In genomic region chr11:75294862-75295261, GRCm38 (mm10) we compare ENCODE assay signal across 20 mouse cellular contexts. TPM values are rescaled to one million over a fixed set of nuclear protein-coding genes. Genes with fewer than 3 reads are reported as not detected.
DNase-seq lines count a peak whose midpoint lies in the region; ATAC-seq lines count a peak whose summit lies in the region.
"Had no signal": no experiment of that assay in that cellular context is flagged by ENCODE, and none has a peak within 500 bp of the region (broad histone marks: within the 10 kb centered on the region; RNA-seq: fewer than 3 reads in every experiment).

No protein-coding gene starts in this region.

- H3K36me3 ChIP-seq in kidney, embryonic 16.5 days (ENCODE audit: insufficient read depth, low read length), result peaks cover 5% of the 10 kb centered on the region; the same call in 1 of the 2 replicates
- H3K36me3 ChIP-seq: midbrain, embryonic 15.5 days had no signal

- H3K4me2 ChIP-seq in kidney, embryonic 16.5 days (replicated peaks; ENCODE audit: low read depth, low read length), result no peak overlapping the region
- H3K4me2 ChIP-seq: liver, embryonic 15.5 days; stomach, embryonic 15.5 days had no signal

- 44% methylated on average over 9 of the region's 9 CpGs for WGBS in kidney, embryonic 16.5 days

- no peak overlapping the region for H3K9ac ChIP-seq in kidney, embryonic 16.5 days (replicated peaks; ENCODE audit: low read length)
- H3K9ac ChIP-seq: liver, embryonic 15.5 days; midbrain, embryonic 15.5 days; neural tube, embryonic 12.5 days; stomach, embryonic 15.5 days had no signal

- H3K4me3 ChIP-seq in kidney, embryonic 16.5 days (ENCODE audit: low read length), result no peak overlapping the region
- H3K4me3 ChIP-seq: liver, embryonic 15.5 days; midbrain, embryonic 15.5 days; neural tube, embryonic 12.5 days; stomach, embryonic 15.5 days had no signal

- H3K4me1 ChIP-seq in kidney, embryonic 16.5 days (ENCODE audit: insufficient read depth, low read length), result peaks cover 23% of the 10 kb centered on the region

- peak; percentile 29; the same call in 1 of the 2 replicates for ATAC-seq in frontal cortex, adult (ENCODE audit: low TSS enrichment)
- no peak; the same call in 1 of the 2 replicates for ATAC-seq in kidney, embryonic 16.5 days (ENCODE audit: low FRiP score, low TSS enrichment)
- ATAC-seq: forebrain, postnatal 0 days; hindbrain, embryonic 16.5 days had no signal

- H3K9me3 ChIP-seq in kidney, embryonic 16.5 days (ENCODE audit: low read length), result no peaks in the 10 kb centered on the region
- H3K9me3 ChIP-seq: liver, embryonic 15.5 days; midbrain, embryonic 15.5 days; neural tube, embryonic 12.5 days; stomach, embryonic 15.5 days had no signal

- H3K27me3 ChIP-seq in kidney, embryonic 16.5 days (ENCODE audit: insufficient read depth, low read length), result peaks cover 26% of the 10 kb centered on the region
- H3K27me3 ChIP-seq: midbrain, embryonic 15.5 days; stomach, embryonic 15.5 days had no signal

- DNase-seq in frontal cortex, postnatal 25 days (ENCODE audit: low spot score in 2 of 2), result no peak
- DNase-seq in kidney, adult 8-10 months, result peak; percentile 63 to 84
- peak; percentile 35 to 54 for DNase-seq in heart, adult 9 months (ENCODE audit: low spot score in 2 of 2)
- DNase-seq in kidney, adult 9 months, result peak; percentile 85
- DNase-seq in spleen, postnatal 4 days (ENCODE audit: low spot score in 2 of 2), result no peak
- no peak for DNase-seq in adrenal gland, postnatal 14 days
- DNase-seq: adrenal gland, adult 2 months; cerebellum, adult 8-10 months; embryo, embryonic 11 days; forebrain, postnatal 0 days; gastrocnemius, postnatal 36 days; lung, postnatal 14 days; thymus, postnatal 14 days had no signal

- H3K27ac ChIP-seq in kidney, embryonic 16.5 days (ENCODE audit: low read length), result no peak overlapping the region
- H3K27ac ChIP-seq: liver, embryonic 15.5 days; neural tube, embryonic 12.5 days; stomach, embryonic 15.5 days had no signal

RNA-seq across cellular contexts. Expression of gene Rpa1, which starts 53.3 kb away (rescaled TPM):
- polyA plus RNA-seq in kidney, embryonic 16.5 days (2015; fragmentation: Nextera tagmentation; extraction: Ambion mirVana), result 119 and 129 TPM in 2 replicates
- 58.2 and 59.3 TPM in 2 replicates for total RNA-seq in adrenal gland, postnatal 14 days (2021)

RNA-seq across cellular contexts. Expression of gene Smyd4, which starts 53.4 kb away (rescaled TPM):
- polyA plus RNA-seq in kidney, embryonic 16.5 days (2015; fragmentation: Nextera tagmentation; extraction: Ambion mirVana), result 14.9 and 15.3 TPM in 2 replicates
- total RNA-seq in adrenal gland, postnatal 14 days (2021), result 8.3 and 10.3 TPM in 2 replicates

Comparison
In these comparisons a context has a peak if more than half of its experiments do, and no peak if none do; other contexts are left out.
1. DNase-seq: peak in kidney, adult 8-10 months (2 of 2), heart, adult 9 months (2 of 2) and kidney, adult 9 months (single experiment); none in frontal cortex, postnatal 25 days (0 of 2), spleen, postnatal 4 days (0 of 2) and adrenal gland, postnatal 14 days (single experiment).